Mouse (Mus musculus) frontal cortex, adult 2 months (tissue): ENCODE results near the gene Gm20388. TPM values are rescaled to one million over a fixed set of nuclear protein-coding genes. Genes with fewer than 3 reads are reported as not detected.
A peak's percentile ranks its signal among the peaks of the same experiment; 100 is the strongest.
"Not testable (repeated sequence)": the region's sequence is repeated elsewhere in the genome, so short reads cannot be mapped to it uniquely, and the experiment has no call there.

Experiments
- DNase-seq, 2 experiments: peaks; one replicate each; pipeline ENCODE4 v3.0.0; 2022; ENCODE audit warnings: low spot score in 1 of 2; ENCODE audit errors: extremely low spot score in 1 of 2
- polyA plus RNA-seq: library from polyadenylated mRNA; depleted of rRNA; stranded (reverse); fragments of >200 nt; gene quantifications from 2 replicates; pipeline ENCODE4 v1.2.3, GENCODE M21; 2012

The Gm20388 gene
- polyA plus RNA-seq, 1 experiment, result 22.2 TPM

GRCm38 (mm10) chr8:123038351-123038750 lies 3127.7 kb downstream of the Gm20388 start:
- no peak for DNase-seq

- no peak for DNase-seq
Measured at GRCm38 (mm10) chr8:123039376-123040109, 3128.9 kb downstream of the Gm20388 start.

- no peak for DNase-seq
Measured at GRCm38 (mm10) chr8:123040110-123040650, 3129.5 kb downstream of the Gm20388 start.

- peak in 1 of 2 experiments; percentile 48 for DNase-seq
Measured at GRCm38 (mm10) chr8:123041008-123041773, 3130.6 kb downstream of the Gm20388 start.

GRCm38 (mm10) chr8:123041774-123042105 lies 3131.1 kb downstream of the Gm20388 start:
- DNase-seq, result no peak

GRCm38 (mm10) chr8:123042158-123042973 lies 3131.7 kb downstream of the Gm20388 start, which contains the start of gene Ankrd11:
Gene Ankrd11 (minus strand): TSS chr8:123042277.
- peak; percentile 100 for DNase-seq

GRCm38 (mm10) chr8:123042974-123043625 lies 3132.5 kb downstream of the Gm20388 start:
- DNase-seq, result no peak

GRCm38 (mm10) chr8:123043941-123044340 lies 3133.3 kb downstream of the Gm20388 start:
- DNase-seq, result no peak

- not testable (repeated sequence) for DNase-seq
Measured at GRCm38 (mm10) chr8:123044743-123045425, 3134.2 kb downstream of the Gm20388 start.

- DNase-seq, result no peak
Measured at GRCm38 (mm10) chr8:123046706-123047105, 3136.1 kb downstream of the Gm20388 start.

- DNase-seq, result no peak
Measured at GRCm38 (mm10) chr8:123047827-123048226, 3137.2 kb downstream of the Gm20388 start.

GRCm38 (mm10) chr8:123048402-123048801 lies 3137.8 kb downstream of the Gm20388 start:
- no peak for DNase-seq

GRCm38 (mm10) chr8:123051458-123051857 lies 3140.8 kb downstream of the Gm20388 start:
- no peak for DNase-seq

GRCm38 (mm10) chr8:123062721-123063120 lies 3152.1 kb downstream of the Gm20388 start, which contains the start of gene Spg7:
Gene Spg7 (plus strand): TSS chr8:123062942.
- no peak for DNase-seq

GRCm38 (mm10) chr8:123064072-123064471 lies 3153.4 kb downstream of the Gm20388 start:
- DNase-seq, result no peak

- no peak for DNase-seq
Measured at GRCm38 (mm10) chr8:123064809-123065213, 3154.2 kb downstream of the Gm20388 start.

GRCm38 (mm10) chr8:123065214-123066100 lies 3154.8 kb downstream of the Gm20388 start:
- peak; percentile 85 to 97 for DNase-seq

GRCm38 (mm10) chr8:123066101-123066683 lies 3155.6 kb downstream of the Gm20388 start:
- DNase-seq, result no peak
